Mouse (Mus musculus) hindbrain, embryonic 10.5 days (tissue): Measurements from ENCODE around the gene Zfp280c. TPM values are rescaled to one million over a fixed set of nuclear protein-coding genes. Genes with fewer than 3 reads are reported as not detected.

Experiments used
- DNase-seq: peaks from one replicate; pipeline ENCODE4 v3.0.0-alpha.2; 2017; ENCODE audit warnings: low spot score
- H3K27ac ChIP-seq: fragments of 300-500 bp; sonication (generic); 2 replicates; pipeline ENCODE4 v1.5.1; 2016; ENCODE audit warnings: mild to moderate bottlenecking, moderate library complexity
- H3K27me3 ChIP-seq: fragments of 300-500 bp; sonication (generic); 2 replicates; pipeline ENCODE4 v1.6.1; 2016; ENCODE audit warnings: mild to moderate bottlenecking; ENCODE audit not compliant: poor library complexity, insufficient read depth, severe bottlenecking
- H3K36me3 ChIP-seq: fragments of 300-500 bp; sonication (generic); 2 replicates; pipeline ENCODE4 v1.6.1; 2016; ENCODE audit warnings: mild to moderate bottlenecking, moderate library complexity
- H3K4me1 ChIP-seq: fragments of 300-500 bp; sonication (generic); replicated peaks from 2 replicates; pipeline ENCODE4 v1.6.1; 2016; ENCODE audit warnings: mild to moderate bottlenecking
- H3K4me3 ChIP-seq: fragments of 300-500 bp; sonication (generic); 2 replicates; pipeline ENCODE4 v1.5.1; 2016; ENCODE audit warnings: mild to moderate bottlenecking, moderate library complexity
- H3K9me3 ChIP-seq: fragments of 300-500 bp; sonication (generic); 2 replicates; pipeline ENCODE4 v1.6.1; 2016; ENCODE audit warnings: mild to moderate bottlenecking, moderate library complexity
- WGBS: fragments of 180-500 bp; shearing (Covaris S2); methylation state at CpG from one replicate; pipeline ENCODE4 v1.1.7; 2016; 5-methylcytosine and 5-hydroxymethylcytosine counted together
- polyA plus RNA-seq: library from polyadenylated mRNA; unstranded; fragments of >200 nt; fragmentation: Nextera tagmentation; extraction: Ambion mirVana; gene quantifications from 2 replicates; pipeline ENCODE4 v1.2.1, GENCODE M21; 2016

Gene Zfp280c
- 13.4 and 16.8 TPM in 2 replicates for polyA plus RNA-seq

- no peaks in the 10 kb centered on the region for H3K9me3 ChIP-seq
Measured at GRCm38 (mm10) chrX:48594099-48594760, at the start of gene Zfp280c. TSS of gene Zfp280c (minus strand) at chrX:48594504.

GRCm38 (mm10) chrX:48637032-48637431, 42.7 kb upstream of the Zfp280c start:
- Histone ChIP-seq H3K4me1 (no peaks in the 10 kb centered on the region), H3K9me3 (no peaks in the 10 kb centered on the region), H3K27me3 (no peaks in the 10 kb centered on the region), H3K36me3 (peaks cover 11% of the 10 kb centered on the region; the same call in 1 of the 2 replicates), H3K27ac (no peak overlapping the region), H3K4me3 (no peak overlapping the region)
- no peak for DNase-seq
- 68% methylated on average over 2 of the region's 2 CpGs for WGBS

More at GRCm38 (mm10) chrX:48594099-48594760, at the start of gene Zfp280c:
- Histone ChIP-seq H3K27me3 (no peaks in the 10 kb centered on the region), H3K27ac (peak within 1 kb of the TSS; percentile 93), H3K36me3 (peaks cover 26% of the 10 kb centered on the region), H3K4me1 (0 out of 2 replicates have a peak, but pooled peaks cover 6% of the 10 kb centered on the region), H3K4me3 (peak within 1 kb of the TSS; percentile 66)
- peak; percentile 77 for DNase-seq
- 20% methylated on average over 45 of the region's 45 CpGs for WGBS

GRCm38 (mm10) chrX:48624054-48624420, 29.7 kb upstream of the Zfp280c start:
- H3K27me3 ChIP-seq, result no peaks in the 10 kb centered on the region
- WGBS, result 22% methylated on average over 9 of the region's 9 CpGs
- no peaks in the 10 kb centered on the region for H3K4me1 ChIP-seq
- DNase-seq, result no peak
- no peaks in the 10 kb centered on the region for H3K36me3 ChIP-seq
- H3K9me3 ChIP-seq, result no peaks in the 10 kb centered on the region
- peak overlapping the region; percentile 64 for H3K4me3 ChIP-seq
- peak overlapping the region; percentile 87 for H3K27ac ChIP-seq

GRCm38 (mm10) chrX:48623379-48624053, 29.2 kb upstream of the Zfp280c start, which contains the start of gene Slc25a14:
TSS of gene Slc25a14 (plus strand) at chrX:48623413.
- no peaks in the 10 kb centered on the region for H3K9me3 ChIP-seq
- peak within 1 kb of the TSS; percentile 64 for H3K4me3 ChIP-seq
- 16% methylated on average over 38 of the region's 38 CpGs for WGBS
- no peaks in the 10 kb centered on the region for H3K4me1 ChIP-seq
- H3K27me3 ChIP-seq, result no peaks in the 10 kb centered on the region
- peak; percentile 79 for DNase-seq
- H3K27ac ChIP-seq, result peak within 1 kb of the TSS; percentile 87
- no peaks in the 10 kb centered on the region for H3K36me3 ChIP-seq

DNA sequence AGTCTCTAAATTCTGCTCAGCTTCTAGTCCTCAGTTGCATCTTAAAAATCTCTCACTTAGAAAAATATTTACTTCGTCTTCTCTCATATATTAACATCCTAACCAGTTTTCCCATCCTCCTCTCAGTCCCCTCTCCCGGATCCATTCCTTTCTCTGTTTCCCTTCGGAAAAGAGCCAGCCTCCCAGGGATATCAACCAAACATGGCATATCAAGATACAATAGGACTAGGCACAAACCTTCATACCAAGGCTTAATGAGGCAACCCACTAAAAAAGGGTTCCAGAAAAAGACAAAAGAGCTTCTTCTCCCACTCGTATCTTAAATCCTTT, 28.7 kb upstream of the Zfp280c start:
- Histone ChIP-seq H3K27ac (peak overlapping the region; percentile 87), H3K27me3 (no peaks in the 10 kb centered on the region), H3K9me3 (no peaks in the 10 kb centered on the region), H3K36me3 (no peaks in the 10 kb centered on the region), H3K4me1 (no peaks in the 10 kb centered on the region), H3K4me3 (peak overlapping the region; percentile 64)
- 28% methylated on average over 4 of the region's 4 CpGs for WGBS
- no peak for DNase-seq

DNA sequence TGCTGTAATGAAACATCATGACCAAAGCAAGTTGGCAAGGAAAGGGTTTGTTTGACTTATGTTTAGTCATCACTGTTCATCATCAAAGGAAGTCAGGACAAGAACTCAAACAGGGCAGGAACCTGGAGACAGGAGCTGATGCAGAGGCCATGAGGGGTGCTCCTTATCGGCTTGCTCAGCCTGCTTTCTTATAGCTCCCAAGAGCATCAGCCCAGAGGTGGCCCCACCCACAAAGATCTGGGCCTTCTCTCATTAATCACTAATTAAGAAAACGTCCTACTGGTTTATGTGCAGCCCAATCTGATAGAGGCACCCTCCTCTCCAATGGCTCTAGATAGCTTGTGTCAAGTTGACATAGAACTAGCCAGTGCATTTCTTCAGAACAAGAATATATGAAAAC, 10.6 kb upstream of the Zfp280c start:
- no peaks in the 10 kb centered on the region for H3K36me3 ChIP-seq
- 61% methylated on average over 2 of the region's 2 CpGs for WGBS
- H3K27ac ChIP-seq, result no peak overlapping the region
- no peaks in the 10 kb centered on the region for H3K9me3 ChIP-seq
- H3K4me3 ChIP-seq, result no peak overlapping the region
- no peaks in the 10 kb centered on the region for H3K27me3 ChIP-seq
- no peaks in the 10 kb centered on the region; the same call in 1 of the 2 replicates for H3K4me1 ChIP-seq
- DNase-seq, result no peak

GRCm38 (mm10) chrX:48596906-48597305, 2.6 kb upstream of the Zfp280c start:
- WGBS, result 90% methylated on average over 5 of the region's 5 CpGs
- Histone ChIP-seq H3K27me3 (no peaks in the 10 kb centered on the region), H3K4me1 (0 out of 2 replicates have a peak, but pooled peaks cover 6% of the 10 kb centered on the region), H3K27ac (no peak overlapping the region), H3K4me3 (no peak overlapping the region), H3K36me3 (0 out of 2 replicates have a peak, but pooled peaks cover 1% of the 10 kb centered on the region), H3K9me3 (no peaks in the 10 kb centered on the region)
- no peak for DNase-seq

DNA sequence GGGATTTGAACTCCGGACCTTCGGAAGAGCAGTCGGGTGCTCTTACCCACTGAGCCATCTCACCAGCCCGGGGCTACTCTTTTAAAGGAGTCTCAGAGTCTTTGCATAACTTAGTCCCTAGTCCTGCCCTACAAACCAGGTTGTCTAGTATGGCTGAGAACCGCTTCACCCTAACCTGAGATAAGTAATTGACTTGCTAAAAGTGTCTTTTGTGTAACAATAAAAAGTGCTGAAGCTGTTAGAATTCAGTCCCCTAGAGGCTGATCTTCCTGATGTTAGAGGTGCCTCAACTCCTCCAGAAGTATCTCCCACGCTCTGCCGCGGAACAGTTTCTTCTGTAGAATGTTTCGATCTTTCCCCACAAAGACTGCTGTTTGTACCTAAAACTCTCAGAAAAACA, 1.7 kb upstream of the Zfp280c start:
- peaks cover 10% of the 10 kb centered on the region for H3K36me3 ChIP-seq
- H3K9me3 ChIP-seq, result no peaks in the 10 kb centered on the region
- DNase-seq, result no peak
- 83% methylated on average over 9 of the region's 9 CpGs for WGBS
- no peaks in the 10 kb centered on the region for H3K27me3 ChIP-seq
- H3K27ac ChIP-seq, result no peak overlapping the region
- no peak overlapping the region for H3K4me3 ChIP-seq
- 0 out of 2 replicates have a peak, but pooled peaks cover 6% of the 10 kb centered on the region for H3K4me1 ChIP-seq

- peak overlapping the region; percentile 93 for H3K27ac ChIP-seq
- no peaks in the 10 kb centered on the region for H3K27me3 ChIP-seq
- 23% methylated on average over 12 of the region's 15 CpGs for WGBS
- no peak for DNase-seq
- 0 out of 2 replicates have a peak, but pooled peaks cover 6% of the 10 kb centered on the region for H3K4me1 ChIP-seq
- H3K4me3 ChIP-seq, result peak overlapping the region; percentile 66
- H3K9me3 ChIP-seq, result no peaks in the 10 kb centered on the region
- H3K36me3 ChIP-seq, result peaks cover 32% of the 10 kb centered on the region
Measured at GRCm38 (mm10) chrX:48593721-48594098, 594 bp downstream of the Zfp280c start.

GRCm38 (mm10) chrX:48583332-48583731, 11.0 kb downstream of the Zfp280c start:
- no peaks in the 10 kb centered on the region for H3K4me1 ChIP-seq
- no peaks in the 10 kb centered on the region for H3K9me3 ChIP-seq
- H3K4me3 ChIP-seq, result no peak overlapping the region
- no peak overlapping the region for H3K27ac ChIP-seq
- H3K27me3 ChIP-seq, result no peaks in the 10 kb centered on the region
- peaks cover 90% of the 10 kb centered on the region for H3K36me3 ChIP-seq
- DNase-seq, result no peak

DNA sequence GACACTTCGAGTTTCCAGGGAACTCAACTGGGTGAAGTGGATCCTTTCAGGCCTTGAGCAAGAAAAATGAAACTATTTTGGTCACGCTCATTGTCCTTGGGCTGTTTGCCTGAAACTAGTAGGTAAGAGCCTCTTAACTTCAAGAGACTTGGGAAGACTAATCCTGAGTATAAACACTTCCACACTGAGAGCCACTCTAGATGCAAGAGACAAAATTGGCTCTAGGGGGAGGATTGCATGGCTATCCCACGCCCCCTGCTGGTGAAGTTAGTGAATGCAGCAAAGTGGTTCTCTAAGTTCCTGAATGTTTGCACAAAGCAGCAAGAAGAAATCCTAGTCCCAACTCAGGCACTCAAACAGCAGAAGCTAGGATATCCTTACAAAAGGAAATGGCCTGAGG, 62.1 kb downstream of the Zfp280c start:
- no peaks in the 10 kb centered on the region for H3K9me3 ChIP-seq
- 44% methylated on average over 3 of the region's 3 CpGs for whole genome bisulfite sequencing

GRCm38 (mm10) chrX:48526435-48526834, 67.9 kb downstream of the Zfp280c start:
- no peaks in the 10 kb centered on the region for H3K9me3 ChIP-seq
- H3K4me3 ChIP-seq, result no peak overlapping the region
- WGBS, result 80% methylated on average over 3 of the region's 3 CpGs
- H3K27me3 ChIP-seq, result no peaks in the 10 kb centered on the region
- H3K27ac ChIP-seq, result no peak overlapping the region
- no peak for DNase-seq
- H3K36me3 ChIP-seq, result no peaks in the 10 kb centered on the region
- H3K4me1 ChIP-seq, result no peaks in the 10 kb centered on the region

More for the DNA sequence above, 62.1 kb downstream of the Zfp280c start:
- H3K36me3 ChIP-seq, result no peaks in the 10 kb centered on the region
- no peak overlapping the region for H3K4me3 ChIP-seq
- no peak overlapping the region for H3K27ac ChIP-seq
- no peaks in the 10 kb centered on the region for H3K27me3 ChIP-seq
- no peaks in the 10 kb centered on the region for H3K4me1 ChIP-seq
- DNase-seq, result peak; percentile 65

DNA sequence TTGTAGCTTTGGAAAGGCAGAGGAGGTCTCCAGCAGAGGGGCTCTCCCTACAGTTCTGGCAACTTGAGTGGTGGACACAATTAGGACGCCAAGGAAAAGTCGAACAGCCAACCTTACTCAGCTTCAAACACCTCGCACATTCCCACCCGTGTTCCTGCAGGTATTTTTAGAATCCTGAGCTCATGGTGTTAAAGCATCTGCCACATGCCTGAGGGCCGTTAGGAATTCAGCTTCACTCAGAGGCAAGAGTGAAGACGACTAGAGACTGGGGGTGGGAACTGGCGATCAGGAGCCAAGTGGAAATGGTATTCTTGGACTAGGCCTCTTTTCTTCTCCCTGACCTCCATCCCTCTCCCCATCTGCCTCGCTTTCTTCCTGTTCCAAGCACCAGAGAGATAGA, 68.4 kb downstream of the Zfp280c start:
- no peaks in the 10 kb centered on the region for H3K36me3 ChIP-seq
- H3K4me1 ChIP-seq, result no peaks in the 10 kb centered on the region
- DNase-seq, result no peak
- 74% methylated on average over 8 of the region's 8 CpGs for WGBS
- H3K4me3 ChIP-seq, result no peak overlapping the region
- no peak overlapping the region for H3K27ac ChIP-seq
- no peaks in the 10 kb centered on the region for H3K27me3 ChIP-seq
- no peaks in the 10 kb centered on the region for H3K9me3 ChIP-seq
